Mouse (Mus musculus) hindbrain, embryonic 11.5 days (tissue): ENCODE results near the gene Tnrc6c. TPM values are rescaled to one million over a fixed set of nuclear protein-coding genes. Genes with fewer than 3 reads are reported as not detected.
A peak's percentile ranks its signal among the peaks of the same experiment; 100 is the strongest.

Experiments used
- ATAC-seq: fragments of 200-750 bp; cut with Nextera tagmentation; 2 replicates; pipeline ENCODE4 v1.8.0; 2017; ENCODE audit warnings: mild to moderate bottlenecking, moderate TSS enrichment, moderate library complexity; ENCODE audit not compliant: low FRiP score
- DNase-seq: peaks from one replicate; pipeline ENCODE4 v3.0.0-alpha.2; 2015; ENCODE audit warnings: low spot score
- H3K27ac ChIP-seq: fragments of 300-500 bp; sonication (generic); 2 replicates; pipeline ENCODE4 v1.5.1; 2014; ENCODE audit warnings: mild to moderate bottlenecking, low read depth, low read length
- H3K27me3 ChIP-seq: fragments of 300-500 bp; sonication (generic); 2 replicates; pipeline ENCODE4 v1.6.1; 2014; ENCODE audit warnings: mild to moderate bottlenecking, low read length, moderate library complexity, mixed read lengths; ENCODE audit not compliant: control insufficient read depth, insufficient read depth
- H3K36me3 ChIP-seq: fragments of 300-500 bp; sonication (generic); 2 replicates; pipeline ENCODE4 v1.6.1; 2014; ENCODE audit warnings: mild to moderate bottlenecking, low read length, moderate library complexity, mixed read lengths; ENCODE audit not compliant: control insufficient read depth, insufficient read depth
- H3K4me1 ChIP-seq: fragments of 300-500 bp; sonication (generic); replicated peaks from 2 replicates; pipeline ENCODE4 v1.6.1; 2014; ENCODE audit warnings: low read length, mixed read lengths; ENCODE audit not compliant: control insufficient read depth, insufficient read depth
- H3K4me2 ChIP-seq: fragments of 300-500 bp; sonication (generic); replicated peaks from 2 replicates; pipeline ENCODE4 v1.6.1; 2014; ENCODE audit warnings: mild to moderate bottlenecking, low read depth, low read length
- H3K4me3 ChIP-seq: fragments of 300-500 bp; sonication (generic); 2 replicates; pipeline ENCODE4 v1.5.1; 2014; ENCODE audit warnings: low read depth, low read length
- H3K9ac ChIP-seq: fragments of 300-500 bp; sonication (generic); 2 replicates; pipeline ENCODE4 v1.6.1; 2014; ENCODE audit warnings: low read depth, low read length
- H3K9me3 ChIP-seq: fragments of 300-500 bp; sonication (generic); 2 replicates; pipeline ENCODE4 v1.6.1; 2016; ENCODE audit warnings: low read length; ENCODE audit not compliant: control insufficient read depth
- whole genome bisulfite sequencing: fragments of 180-500 bp; shearing (Covaris S2); extraction: QIAGEN DNeasy Blood & Tissue Kit; methylation state at CpG from one replicate; pipeline ENCODE4 v1.1.7; 2014; 5-methylcytosine and 5-hydroxymethylcytosine counted together
- polyA plus RNA-seq: library from polyadenylated mRNA; unstranded; fragments of >200 nt; fragmentation: Nextera tagmentation; extraction: Ambion mirVana; gene quantifications from 2 replicates; pipeline ENCODE4 v1.2.1, GENCODE M21; 2014

Tnrc6c gene
- polyA plus RNA-seq, 1 experiment from 2014 or later: 20.6 TPM

- Histone ChIP-seq H3K9ac (peak overlapping the region; percentile 36; the same call in 1 of the 2 replicates), H3K9me3 (no peaks in the 10 kb centered on the region), H3K4me3 (no peak overlapping the region), H3K4me1 (peaks cover 4% of the 10 kb centered on the region; the same call in 1 of the 2 replicates), H3K36me3 (no peaks in the 10 kb centered on the region), H3K27ac (peak overlapping the region; percentile 82), H3K27me3 (peaks cover 6% of the 10 kb centered on the region; the same call in 1 of the 2 replicates), H3K4me2 (peak overlapping the region; percentile 18; the same call in 1 of the 2 replicates)
- no peak for DNase-seq
- ATAC-seq: no peak; the same call in 1 of the 2 replicates
- WGBS: 8% methylated on average over 8 of the region's 9 CpGs
Observed at GRCm38 (mm10) chr11:117627746-117628311, 26.3 kb upstream of the Tnrc6c start.

DNA sequence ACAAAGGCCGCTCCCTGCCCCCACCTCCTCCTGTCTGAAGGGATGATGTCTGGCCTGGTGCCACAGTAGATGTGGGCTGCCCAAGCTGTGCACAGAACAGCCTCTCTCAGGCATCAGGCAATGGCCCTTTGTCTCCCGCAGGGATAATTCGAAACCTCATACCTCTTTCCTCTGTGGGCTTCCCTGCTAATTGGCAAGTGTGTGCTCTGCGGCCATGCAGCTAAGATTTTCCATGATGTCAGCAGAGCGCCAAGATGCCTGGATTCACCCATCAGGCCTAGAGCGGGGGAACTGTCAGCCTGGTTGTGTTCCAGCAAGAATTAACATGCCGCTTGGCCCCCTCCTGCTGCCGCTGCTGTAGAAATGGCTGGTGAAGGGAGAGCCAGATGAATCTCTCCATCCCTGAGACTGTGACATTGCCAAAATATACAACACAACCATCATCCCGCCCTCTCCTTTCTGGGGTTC lies 25.7 kb upstream of the Tnrc6c start:
- H3K4me1 ChIP-seq: peaks cover 4% of the 10 kb centered on the region; the same call in 1 of the 2 replicates
- H3K27ac ChIP-seq: peak overlapping the region; percentile 82
- peak; percentile 58 for DNase-seq
- H3K4me2 ChIP-seq: peak overlapping the region; percentile 18; the same call in 1 of the 2 replicates
- H3K9ac ChIP-seq: peak overlapping the region; percentile 36; the same call in 1 of the 2 replicates
- no peaks in the 10 kb centered on the region for H3K36me3 ChIP-seq
- no peaks in the 10 kb centered on the region for H3K9me3 ChIP-seq
- peaks cover 6% of the 10 kb centered on the region; the same call in 1 of the 2 replicates for H3K27me3 ChIP-seq
- ATAC-seq: peak; percentile 60
- H3K4me3 ChIP-seq: no peak overlapping the region
- 10% methylated on average over 9 of the region's 9 CpGs for WGBS

DNA sequence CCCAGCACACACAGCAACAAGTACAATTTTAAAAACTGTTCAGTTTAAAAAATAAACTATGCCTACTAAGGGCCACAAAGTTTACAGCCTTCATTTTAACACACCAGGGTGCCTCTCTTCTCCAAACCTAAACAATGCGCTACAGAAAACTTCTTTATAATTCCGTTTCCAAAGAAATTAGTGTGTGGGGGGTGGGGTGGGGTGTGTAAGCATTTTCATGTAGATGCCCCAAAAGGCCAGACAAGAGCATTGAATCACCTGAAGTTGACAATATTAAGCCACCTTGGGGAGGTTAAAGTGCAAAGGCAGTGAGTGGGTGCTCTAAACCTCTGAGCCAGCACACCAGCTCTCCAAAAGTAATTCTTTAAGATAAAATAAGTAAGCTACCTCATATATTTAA lies 24.2 kb upstream of the Tnrc6c start:
- no peak for DNase-seq
- Histone ChIP-seq H3K9me3 (no peaks in the 10 kb centered on the region), H3K9ac (no peak overlapping the region), H3K4me2 (no peak overlapping the region), H3K27ac (no peak overlapping the region), H3K36me3 (no peaks in the 10 kb centered on the region), H3K4me3 (no peak overlapping the region), H3K27me3 (peaks cover 6% of the 10 kb centered on the region; the same call in 1 of the 2 replicates), H3K4me1 (peaks cover 4% of the 10 kb centered on the region; the same call in 1 of the 2 replicates)
- 85% methylated on average over 2 of the region's 2 CpGs for WGBS
- no peak for ATAC-seq

- Histone ChIP-seq H3K9ac (no peak overlapping the region), H3K9me3 (no peaks in the 10 kb centered on the region), H3K36me3 (no peaks in the 10 kb centered on the region), H3K4me2 (no peak overlapping the region), H3K4me1 (peaks cover 4% of the 10 kb centered on the region; the same call in 1 of the 2 replicates), H3K27me3 (peaks cover 6% of the 10 kb centered on the region; the same call in 1 of the 2 replicates), H3K27ac (no peak overlapping the region), H3K4me3 (no peak overlapping the region)
- WGBS: 94% methylated on average over 10 of the region's 11 CpGs
- ATAC-seq (no peak), DNase-seq (no peak)
Observed at GRCm38 (mm10) chr11:117630868-117631565, 23.1 kb upstream of the Tnrc6c start.

DNA sequence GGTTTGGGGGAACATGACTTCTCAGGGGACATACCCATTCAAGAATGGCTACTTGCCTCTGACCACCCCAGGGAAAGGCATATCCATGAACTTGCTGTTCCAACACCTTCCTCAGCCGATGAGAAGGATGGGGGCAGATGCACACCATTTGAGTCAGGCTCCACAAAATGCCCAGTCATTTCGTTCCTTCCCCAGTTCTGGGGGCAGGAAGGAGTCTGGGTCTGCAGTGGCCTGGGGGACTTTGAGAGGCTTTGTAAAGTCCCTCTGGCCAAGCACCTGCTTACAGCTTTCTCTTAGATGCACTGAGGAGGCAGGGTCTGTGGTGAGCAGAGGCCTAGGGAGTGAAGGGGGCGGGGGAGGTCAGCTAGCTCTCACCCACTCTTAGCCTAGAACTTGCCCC lies 20.8 kb upstream of the Tnrc6c start:
- H3K9ac ChIP-seq: no peak overlapping the region
- 84% methylated on average over 3 of the region's 3 CpGs for WGBS
- H3K4me1 ChIP-seq: no peaks in the 10 kb centered on the region; the same call in 1 of the 2 replicates
- no peak overlapping the region for H3K27ac ChIP-seq
- H3K4me3 ChIP-seq: no peak overlapping the region
- no peak for ATAC-seq
- no peaks in the 10 kb centered on the region for H3K36me3 ChIP-seq
- DNase-seq: no peak
- no peaks in the 10 kb centered on the region for H3K9me3 ChIP-seq
- no peaks in the 10 kb centered on the region for H3K27me3 ChIP-seq
- no peak overlapping the region for H3K4me2 ChIP-seq

GRCm38 (mm10) chr11:117638386-117638785 lies 15.7 kb upstream of the Tnrc6c start:
- ATAC-seq: no peak
- Histone ChIP-seq H3K36me3 (no peaks in the 10 kb centered on the region), H3K27me3 (no peaks in the 10 kb centered on the region), H3K27ac (peak overlapping the region; percentile 11; the same call in 1 of the 2 replicates), H3K9me3 (no peaks in the 10 kb centered on the region), H3K4me1 (no peaks in the 10 kb centered on the region), H3K9ac (no peak overlapping the region), H3K4me2 (no peak overlapping the region), H3K4me3 (no peak overlapping the region)
- 48% methylated on average over 7 of the region's 7 CpGs for WGBS
- DNase-seq: no peak

DNA sequence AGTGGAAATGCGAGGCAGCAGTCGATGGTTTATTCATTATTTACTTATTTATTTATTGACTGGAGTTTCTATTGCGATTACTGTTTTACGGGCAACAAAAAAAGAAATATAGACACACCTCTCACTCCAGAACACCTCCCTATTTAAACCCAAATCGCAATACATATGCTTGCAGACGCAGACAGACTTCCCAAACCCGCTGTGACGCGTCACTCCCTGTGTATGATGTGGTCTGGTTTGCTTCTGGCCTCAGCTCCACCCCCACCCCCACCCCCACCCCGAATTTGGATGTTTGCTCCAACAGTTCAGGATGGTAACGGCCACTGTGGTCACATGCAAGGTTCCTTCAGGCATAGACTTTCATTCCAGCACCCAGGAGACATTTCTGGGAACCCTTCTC lies 15.3 kb upstream of the Tnrc6c start:
- H3K27ac ChIP-seq: no peak overlapping the region
- no peak for ATAC-seq
- 68% methylated on average over 11 of the region's 11 CpGs for WGBS

GRCm38 (mm10) chr11:117639331-117639970 lies 14.6 kb upstream of the Tnrc6c start:
- Histone ChIP-seq H3K27ac (no peak overlapping the region), H3K9ac (no peak overlapping the region), H3K4me1 (no peaks in the 10 kb centered on the region), H3K36me3 (no peaks in the 10 kb centered on the region), H3K9me3 (no peaks in the 10 kb centered on the region), H3K4me3 (no peak overlapping the region), H3K27me3 (no peaks in the 10 kb centered on the region), H3K4me2 (no peak overlapping the region)
- no peak for DNase-seq
- WGBS: 77% methylated on average over 7 of the region's 7 CpGs
- no peak for ATAC-seq

More for the DNA sequence above, 15.3 kb upstream of the Tnrc6c start:
- Histone ChIP-seq H3K4me2 (no peak overlapping the region), H3K9me3 (no peaks in the 10 kb centered on the region), H3K4me1 (no peaks in the 10 kb centered on the region), H3K4me3 (no peak overlapping the region), H3K36me3 (no peaks in the 10 kb centered on the region), H3K9ac (no peak overlapping the region), H3K27me3 (no peaks in the 10 kb centered on the region)
- no peak for DNase-seq
